Mouse (Mus musculus) bone marrow, adult 2 months (tissue): ENCODE measurements around the gene Lrrc45.

Experiments used
- CTCF ChIP-seq: fragments of 200-500 bp; IDR thresholded peaks from 2 replicates; pipeline ENCODE4 v1.5.1; 2011; ENCODE audit warnings: low read length, control low read depth; ENCODE audit not compliant: control insufficient read depth, insufficient read depth
- POLR2A ChIP-seq: fragments of 200-500 bp; IDR thresholded peaks from 2 replicates; pipeline ENCODE4 v1.6.1; 2011; ENCODE audit warnings: low read depth, mild to moderate bottlenecking, control low read depth, low read length, borderline replicate concordance; ENCODE audit not compliant: control insufficient read depth

- no peak for TF ChIP-seq CTCF
- no peak for TF ChIP-seq POLR2A
Observed at GRCm38 (mm10) chr11:120722067-120722630, 8.4 kb downstream of the Lrrc45 start.
